Mouse (Mus musculus): ENCODE data around the gene Eapp. TPM values are rescaled to one million over a fixed set of nuclear protein-coding genes. Genes with fewer than 3 reads are reported as not detected.
A peak's percentile ranks its signal among the peaks of the same experiment; 100 is the strongest.

Eapp gene
- polyA plus RNA-seq, 1 experiment from 2014 or later, result 58.1 TPM

GRCm38 (mm10) chr12:54651820-54652219, 43.9 kb downstream of the Eapp start:
- no peaks in the 10 kb centered on the region for H3K27me3 ChIP-seq (replicated peaks)
- peak overlapping the region; percentile 61; the same call in 1 of the 2 replicates for H3K27ac ChIP-seq
- ATAC-seq, result no peak
- WGBS, result 53% methylated on average over 8 of the region's 8 CpGs
- no peak overlapping the region for H3K4me3 ChIP-seq (replicated peaks)
- peak overlapping the region; percentile 19; the same call in 1 of the 2 replicates for H3K4me2 ChIP-seq (replicated peaks)
- H3K9ac ChIP-seq, result no peak overlapping the region
- H3K4me1 ChIP-seq (replicated peaks), result peaks cover 23% of the 10 kb centered on the region
- H3K36me3 ChIP-seq, result no peaks in the 10 kb centered on the region
- no peaks in the 10 kb centered on the region for H3K9me3 ChIP-seq

- no peak overlapping the region for H3K27ac ChIP-seq
- H3K36me3 ChIP-seq, result no peaks in the 10 kb centered on the region
- H3K4me1 ChIP-seq (replicated peaks), result peaks cover 23% of the 10 kb centered on the region
- no peak overlapping the region for H3K4me3 ChIP-seq (replicated peaks)
- WGBS, result 18% methylated on average over 1 of the region's 1 CpGs
- H3K4me2 ChIP-seq (replicated peaks), result no peak overlapping the region
- no peak overlapping the region for H3K9ac ChIP-seq
- ATAC-seq, result no peak
- no peaks in the 10 kb centered on the region for H3K9me3 ChIP-seq
- H3K27me3 ChIP-seq (replicated peaks), result no peaks in the 10 kb centered on the region
Observed at GRCm38 (mm10) chr12:54651158-54651557, 44.5 kb downstream of the Eapp start.

- H3K9me3 ChIP-seq, result no peaks in the 10 kb centered on the region
- no peak overlapping the region for H3K4me2 ChIP-seq (replicated peaks)
- no peaks in the 10 kb centered on the region for H3K4me1 ChIP-seq (replicated peaks)
- H3K27ac ChIP-seq, result no peak overlapping the region
- no peaks in the 10 kb centered on the region for H3K27me3 ChIP-seq (replicated peaks)
- WGBS, result 80% methylated on average over 2 of the region's 2 CpGs
- no peak for ATAC-seq
- no peak overlapping the region for H3K9ac ChIP-seq
- no peaks in the 10 kb centered on the region for H3K36me3 ChIP-seq
- H3K4me3 ChIP-seq (replicated peaks), result no peak overlapping the region
Observed at GRCm38 (mm10) chr12:54644947-54645346, 50.8 kb downstream of the Eapp start.

- WGBS, result 41% methylated on average over 5 of the region's 5 CpGs
- no peak overlapping the region for H3K4me3 ChIP-seq (replicated peaks)
- H3K4me2 ChIP-seq (replicated peaks), result no peak overlapping the region
- no peak overlapping the region for H3K27ac ChIP-seq
- ATAC-seq, result no peak
- H3K9ac ChIP-seq, result no peak overlapping the region
- H3K4me1 ChIP-seq (replicated peaks), result no peaks in the 10 kb centered on the region
- no peaks in the 10 kb centered on the region for H3K27me3 ChIP-seq (replicated peaks)
- H3K9me3 ChIP-seq, result no peaks in the 10 kb centered on the region
- no peaks in the 10 kb centered on the region for H3K36me3 ChIP-seq
Observed at GRCm38 (mm10) chr12:54643320-54643892, 52.3 kb downstream of the Eapp start.

GRCm38 (mm10) chr12:54641374-54641773, 54.3 kb downstream of the Eapp start:
- Histone ChIP-seq H3K36me3 (no peaks in the 10 kb centered on the region), H3K4me1 (replicated peaks) (no peaks in the 10 kb centered on the region), H3K27me3 (replicated peaks) (no peaks in the 10 kb centered on the region), H3K9ac (no peak overlapping the region), H3K9me3 (no peaks in the 10 kb centered on the region), H3K4me2 (replicated peaks) (no peak overlapping the region), H3K4me3 (replicated peaks) (no peak overlapping the region), H3K27ac (no peak overlapping the region)
- no peak for ATAC-seq
- 95% methylated on average over 4 of the region's 4 CpGs for WGBS

- Histone ChIP-seq H3K4me2 (replicated peaks) (no peak overlapping the region), H3K27me3 (replicated peaks) (no peaks in the 10 kb centered on the region), H3K9me3 (no peaks in the 10 kb centered on the region), H3K27ac (no peak overlapping the region), H3K4me3 (replicated peaks) (no peak overlapping the region), H3K9ac (no peak overlapping the region), H3K36me3 (no peaks in the 10 kb centered on the region), H3K4me1 (replicated peaks) (no peaks in the 10 kb centered on the region)
- 94% methylated on average over 6 of the region's 6 CpGs for WGBS
- no peak for ATAC-seq
Observed at GRCm38 (mm10) chr12:54640259-54640658, 55.4 kb downstream of the Eapp start.

GRCm38 (mm10) chr12:54637033-54637432, 58.7 kb downstream of the Eapp start:
- H3K27ac ChIP-seq, result no peak overlapping the region
- ATAC-seq, result no peak
- no peaks in the 10 kb centered on the region for H3K4me1 ChIP-seq (replicated peaks)
- H3K4me2 ChIP-seq (replicated peaks), result no peak overlapping the region
- H3K36me3 ChIP-seq, result no peaks in the 10 kb centered on the region
- no peak overlapping the region for H3K4me3 ChIP-seq (replicated peaks)
- no peak overlapping the region for H3K9ac ChIP-seq
- H3K27me3 ChIP-seq (replicated peaks), result no peaks in the 10 kb centered on the region
- WGBS, result 63% methylated on average over 1 of the region's 1 CpGs
- no peaks in the 10 kb centered on the region for H3K9me3 ChIP-seq

- Histone ChIP-seq H3K9me3 (no peaks in the 10 kb centered on the region), H3K4me1 (replicated peaks) (no peaks in the 10 kb centered on the region), H3K9ac (no peak overlapping the region), H3K27ac (no peak overlapping the region), H3K4me2 (replicated peaks) (no peak overlapping the region), H3K27me3 (replicated peaks) (no peaks in the 10 kb centered on the region), H3K4me3 (replicated peaks) (no peak overlapping the region), H3K36me3 (no peaks in the 10 kb centered on the region)
- ATAC-seq, result no peak
- WGBS, result 89% methylated on average over 2 of the region's 2 CpGs
Observed at GRCm38 (mm10) chr12:54632141-54632540, 63.6 kb downstream of the Eapp start.

GRCm38 (mm10) chr12:54621942-54622341, 73.8 kb downstream of the Eapp start:
- 70% methylated on average over 2 of the region's 2 CpGs for WGBS
- ATAC-seq, result peak; percentile 39
- H3K27me3 ChIP-seq (replicated peaks), result no peaks in the 10 kb centered on the region
- no peak overlapping the region for H3K9ac ChIP-seq
- H3K36me3 ChIP-seq, result no peaks in the 10 kb centered on the region
- no peak overlapping the region for H3K27ac ChIP-seq
- H3K9me3 ChIP-seq, result no peaks in the 10 kb centered on the region
- no peak overlapping the region for H3K4me2 ChIP-seq (replicated peaks)
- H3K4me3 ChIP-seq (replicated peaks), result no peak overlapping the region
- H3K4me1 ChIP-seq (replicated peaks), result no peaks in the 10 kb centered on the region

MicroRNAs encoded within 50 kb of the gene (microRNA counts, 519-probe panel; counts per million panel counts)
- 97.1 counts per million, percentile 29 among the panel's probes with 10 or more counts for microRNA mmu-miR-1892

Other genes with a start within 250 kb of the Eapp start
- 218 and 233 TPM in 2 replicates for gene Sptssa, start 39.3 kb downstream of the Eapp start, polyA plus RNA-seq (2015; fragmentation: Nextera tagmentation; extraction: Ambion mirVana)
- gene Snx6, start 99.8 kb upstream of the Eapp start, polyA plus RNA-seq (2015; fragmentation: Nextera tagmentation; extraction: Ambion mirVana), result 153 and 201 TPM in 2 replicates
- 157 and 174 TPM in 2 replicates for gene Cfl2, start 167.0 kb upstream of the Eapp start, polyA plus RNA-seq (2015; fragmentation: Nextera tagmentation; extraction: Ambion mirVana)

Measured in intestine, embryonic 15.5 days (tissue).